Mouse (Mus musculus) small intestine, adult 2 months (tissue): ENCODE measurements around the gene Gm28635.

Experiments used
- CTCF ChIP-seq: fragments of 200-500 bp; IDR thresholded peaks from 2 replicates; pipeline ENCODE4 v1.5.1; 2012; ENCODE audit warnings: low read depth, mild to moderate bottlenecking, control low read depth, inconsistent platforms, low read length, moderate library complexity, mixed read lengths; ENCODE audit not compliant: insufficient replicate concordance, insufficient read length; ENCODE audit errors: extremely low read depth
- POLR2A ChIP-seq: fragments of 200-500 bp; IDR thresholded peaks from 2 replicates; pipeline ENCODE4 v1.6.1; 2012; ENCODE audit warnings: low read depth, mild to moderate bottlenecking, control low read depth, inconsistent platforms, low read length, moderate library complexity

GRCm38 (mm10) chr2:84725770-84726169 lies 47.9 kb upstream of the Gm28635 start:
- TF ChIP-seq POLR2A = no peak
- TF ChIP-seq CTCF = no peak
